Mouse (Mus musculus) MEL (cell line): ENCODE results near the gene Cfap44. TPM values are rescaled to one million over a fixed set of nuclear protein-coding genes. Genes with fewer than 3 reads are reported as not detected.

ENCODE experiments used
- DNase-seq: peaks from one replicate; pipeline ENCODE4 v3.0.0; 2011; ENCODE audit warnings: low read depth, low spot score
- H3K27ac ChIP-seq: 2 replicates; pipeline ENCODE4 v1.5.1; 2012; ENCODE audit warnings: low read depth, mild to moderate bottlenecking, control low read depth, low read length, moderate library complexity; ENCODE audit not compliant: control insufficient read depth
- H3K27me3 ChIP-seq, 2 experiments: fragments of 150-350 bp in 1 of 2; sonication (generic) in 1 of 2; 2 replicates each; pipeline ENCODE4 v1.6.1; 2012; ENCODE audit warnings: low read length in 2 of 2, mild to moderate bottlenecking in 2 of 2, improper control_type of control experiment in 1 of 2, moderate library complexity in 1 of 2; ENCODE audit not compliant: insufficient read depth in 2 of 2, control insufficient read depth in 1 of 2
- H3K36me3 ChIP-seq, 2 experiments: 2 replicates each; pipeline ENCODE4 v1.6.1; 2012 to 2014; ENCODE audit warnings: low read length in 2 of 2, improper control_type of control experiment in 1 of 2, inconsistent platforms in 1 of 2, mild to moderate bottlenecking in 1 of 2; ENCODE audit not compliant: insufficient read depth in 2 of 2, control insufficient read depth in 1 of 2
- H3K4me1 ChIP-seq, 2 experiments: fragments of 150-350 bp in 1 of 2; sonication (generic) in 1 of 2; 2 replicates each; pipeline ENCODE4 v1.6.1; 2012; ENCODE audit warnings: low read length in 2 of 2, improper control_type of control experiment in 1 of 2, mild to moderate bottlenecking in 1 of 2; ENCODE audit not compliant: insufficient read depth in 2 of 2, control insufficient read depth in 1 of 2
- H3K4me3 ChIP-seq, 2 experiments: fragments of 150-350 bp in 1 of 2; sonication (generic) in 1 of 2; 2 replicates each; pipeline ENCODE4 v1.5.1; 2012; ENCODE audit warnings: low read depth in 2 of 2, low read length in 2 of 2, mild to moderate bottlenecking in 2 of 2, moderate library complexity in 2 of 2, control low read depth in 1 of 2, improper control_type of control experiment in 1 of 2; ENCODE audit not compliant: control insufficient read depth in 1 of 2, insufficient read depth in 1 of 2
- H3K79me2 ChIP-seq: 2 replicates; pipeline ENCODE4 v1.6.1; 2012; ENCODE audit warnings: mild to moderate bottlenecking, low read length, moderate library complexity; ENCODE audit not compliant: control insufficient read depth, poor library complexity, insufficient read depth
- H3K9ac ChIP-seq: 2 replicates; pipeline ENCODE4 v1.6.1; 2012; ENCODE audit warnings: low read depth, mild to moderate bottlenecking, control low read depth, low read length, moderate library complexity; ENCODE audit not compliant: control insufficient read depth, poor library complexity, severe bottlenecking
- H3K9me3 ChIP-seq: fragments of 150-350 bp; sonication (generic); replicated peaks from 2 replicates; pipeline ENCODE4 v1.6.1; 2012; ENCODE audit warnings: mild to moderate bottlenecking, low read length, improper control_type of control experiment, moderate library complexity; ENCODE audit not compliant: insufficient read depth
- CHD1 ChIP-seq: IDR thresholded peaks from 2 replicates; pipeline ENCODE4 v1.6.1; 2012; ENCODE audit warnings: low read depth, mild to moderate bottlenecking, inconsistent platforms, low read length, improper control_type of control experiment
- CTCF ChIP-seq, 3 experiments: IDR thresholded peaks in 2 of 3; conservative IDR thresholded peaks in 1 of 3; 2 replicates each; pipeline ENCODE4 v1.5.1; 2011 to 2012; ENCODE audit warnings: low read length in 3 of 3, low read depth in 2 of 3, mild to moderate bottlenecking in 2 of 3, improper control_type of control experiment in 1 of 3, inconsistent platforms in 1 of 3, mixed read lengths in 1 of 3, moderate library complexity in 1 of 3; ENCODE audit not compliant: control insufficient read depth in 1 of 3, insufficient read depth in 1 of 3, poor library complexity in 1 of 3, severe bottlenecking in 1 of 3
- E2F4 ChIP-seq: IDR thresholded peaks from 2 replicates; pipeline ENCODE4 v1.6.1; 2011; ENCODE audit warnings: low read depth, low read length, improper control_type of control experiment, borderline replicate concordance
- EP300 ChIP-seq, 2 experiments: IDR thresholded peaks; 2 replicates each; pipeline ENCODE4 v1.6.1; 2011; ENCODE audit warnings: improper control_type of control experiment in 2 of 2, low read length in 2 of 2, low read depth in 1 of 2, mild to moderate bottlenecking in 1 of 2
- ETS1 ChIP-seq: IDR thresholded peaks from 2 replicates; pipeline ENCODE4 v1.6.1; 2012; ENCODE audit warnings: low read depth, mild to moderate bottlenecking, inconsistent platforms, low read length, improper control_type of control experiment, moderate library complexity
- GABPA ChIP-seq: IDR thresholded peaks from 2 replicates; pipeline ENCODE4 v1.6.1; 2012; ENCODE audit warnings: low read depth, mild to moderate bottlenecking, inconsistent platforms, low read length, improper control_type of control experiment, moderate library complexity
- HCFC1 ChIP-seq: IDR thresholded peaks from 2 replicates; pipeline ENCODE4 v1.6.1; 2012; ENCODE audit warnings: low read depth, mild to moderate bottlenecking, inconsistent platforms, low read length, improper control_type of control experiment, moderate library complexity
- JUND ChIP-seq: IDR thresholded peaks from 2 replicates; pipeline ENCODE4 v1.6.1; 2011; ENCODE audit warnings: low read depth, mild to moderate bottlenecking, improper control_type of control experiment, low read length
- MAZ ChIP-seq: IDR thresholded peaks from 2 replicates; pipeline ENCODE4 v1.6.1; 2012; ENCODE audit warnings: low read depth, mild to moderate bottlenecking, inconsistent platforms, low read length, improper control_type of control experiment
- MXI1 ChIP-seq: IDR thresholded peaks from 2 replicates; pipeline ENCODE4 v1.6.1; 2011; ENCODE audit warnings: mild to moderate bottlenecking, low read depth, low read length, improper control_type of control experiment
- MYC ChIP-seq: IDR thresholded peaks from 2 replicates; pipeline ENCODE4 v1.6.1; 2011; ENCODE audit warnings: low read depth, mild to moderate bottlenecking, low read length, improper control_type of control experiment, moderate library complexity
- NELFE ChIP-seq: IDR thresholded peaks from 2 replicates; pipeline ENCODE4 v1.6.1; 2011; ENCODE audit warnings: low read depth, low read length, improper control_type of control experiment
- POLR2A ChIP-seq, 2 experiments: IDR thresholded peaks; 2 replicates each; pipeline ENCODE4 v1.6.1; 2011 to 2012; ENCODE audit warnings: low read length in 2 of 2, mild to moderate bottlenecking in 2 of 2, control low read depth in 1 of 2, improper control_type of control experiment in 1 of 2, low read depth in 1 of 2, moderate library complexity in 1 of 2; ENCODE audit not compliant: control insufficient read depth in 1 of 2, insufficient read depth in 1 of 2, poor library complexity in 1 of 2
- POLR2AphosphoS2 ChIP-seq: IDR thresholded peaks from 2 replicates; pipeline ENCODE4 v1.6.1; 2011; ENCODE audit warnings: low read length, improper control_type of control experiment
- RCOR1 ChIP-seq: IDR thresholded peaks from 2 replicates; pipeline ENCODE4 v1.6.1; 2012; ENCODE audit warnings: low read depth, mild to moderate bottlenecking, inconsistent platforms, low read length, improper control_type of control experiment
- SIN3A ChIP-seq: IDR thresholded peaks from 2 replicates; pipeline ENCODE4 v1.6.1; 2012; ENCODE audit warnings: low read length, improper control_type of control experiment, inconsistent platforms
- SMC3 ChIP-seq: IDR thresholded peaks from 2 replicates; pipeline ENCODE4 v1.6.1; 2011; ENCODE audit warnings: low read depth, low read length, improper control_type of control experiment
- TAL1 ChIP-seq: IDR thresholded peaks from 2 replicates; pipeline ENCODE4 v1.6.1; 2012; ENCODE audit warnings: mild to moderate bottlenecking, inconsistent platforms, low read length, moderate library complexity, mixed read lengths
- USF1 ChIP-seq: IDR thresholded peaks from 2 replicates; pipeline ENCODE4 v1.6.1; 2014; ENCODE audit warnings: low read depth, mild to moderate bottlenecking, inconsistent platforms, low read length, improper control_type of control experiment, moderate library complexity
- USF2 ChIP-seq, 2 experiments: IDR thresholded peaks; 2 replicates each; pipeline ENCODE4 v1.6.1; 2011 to 2012; ENCODE audit warnings: improper control_type of control experiment in 2 of 2, low read length in 2 of 2, borderline replicate concordance in 1 of 2, inconsistent platforms in 1 of 2, low read depth in 1 of 2, mild to moderate bottlenecking in 1 of 2; ENCODE audit not compliant: insufficient read depth in 1 of 2
- polyA plus RNA-seq, 2 experiments: library from polyadenylated mRNA; stranded (reverse) in 1 of 2; unstranded in 1 of 2; fragments of >175 nt in 1 of 2; fragments of >200 nt in 1 of 2; gene quantifications; 2 replicates each; pipeline versions ENCODE4 v1.2.1 to v1.2.4; 2012; ENCODE audit warnings: low replicate concordance in 2 of 2, low read depth in 1 of 2; ENCODE audit not compliant: insufficient read length in 2 of 2, insufficient read depth in 1 of 2, missing spikeins in 1 of 2
- total RNA-seq: library from RNA; depleted of rRNA; stranded (reverse); fragments of 300-350 nt; gene quantifications from 2 replicates; pipeline ENCODE4 v1.2.3, GENCODE M21; 2012

Gene Cfap44
- total and polyA plus RNA-seq, 3 experiments, result not detected

GRCm38 (mm10) chr16:44509458-44510344 is 115.1 kb downstream of the Cfap44 start:
- DNase-seq, result no peak
- Histone ChIP-seq H3K79me2 (no peaks in the 10 kb centered on the region), H3K9me3 (no peaks in the 10 kb centered on the region), H3K4me3 (no peak overlapping the region), H3K36me3 (no peaks in the 10 kb centered on the region), H3K27ac (no peak overlapping the region), H3K4me1 (no peaks in the 10 kb centered on the region), H3K9ac (no peak overlapping the region), H3K27me3 (no peaks in the 10 kb centered on the region)
- TF ChIP-seq SMC3 (no peak), USF2 (IDR thresholded peaks at IDR 0.05; ENCODE audit: borderline replicate concordance in 1 of 2, insufficient read depth in 1 of 2, low read depth in 1 of 2, low read length in 2 of 2) (no peak), USF1 (no peak), HCFC1 (no peak), POLR2A (IDR thresholded peaks at IDR 0.05; ENCODE audit: control insufficient read depth in 1 of 2, insufficient read depth in 1 of 2, low read depth in 1 of 2, low read length in 2 of 2, poor library complexity in 1 of 2) (no peak), MYC (no peak), GABPA (no peak), NELFE (no peak), CHD1 (no peak), MXI1 (no peak), EP300 (IDR thresholded peaks at IDR 0.05; ENCODE audit: low read depth in 1 of 2, low read length in 2 of 2) (no peak), TAL1 (no peak), JUND (no peak), RCOR1 (no peak), ETS1 (no peak), POLR2AphosphoS2 (no peak), CTCF (IDR thresholded peaks at IDR 0.05 in 2 of 3, conservative IDR thresholded peaks at IDR 0.05 in 1 of 3; ENCODE audit: control insufficient read depth in 1 of 3, insufficient read depth in 1 of 3, low read depth in 2 of 3, low read length in 3 of 3, poor library complexity in 1 of 3, severe bottlenecking in 1 of 3) (no peak), E2F4 (no peak), MAZ (no peak), SIN3A (no peak)
